Mouse (Mus musculus) limb, embryonic 14.5 days (tissue): Measurements from ENCODE around the gene Fgf11. TPM values are rescaled to one million over a fixed set of nuclear protein-coding genes. Genes with fewer than 3 reads are reported as not detected.
A peak's percentile ranks its signal among the peaks of the same experiment; 100 is the strongest.

Experiments used
- ATAC-seq: fragments of 200-750 bp; cut with Nextera tagmentation; 2 replicates; pipeline ENCODE4 v1.8.0; 2017; ENCODE audit warnings: low read depth, moderate number of reproducible peaks, moderate TSS enrichment; ENCODE audit not compliant: low FRiP score
- DNase-seq: peaks from one replicate; pipeline ENCODE4 v3.0.0-alpha.2; 2015; ENCODE audit warnings: low spot score
- H3K27ac ChIP-seq: fragments of 300-500 bp; sonication (generic); replicated peaks from 2 replicates; pipeline ENCODE4 v1.5.1; 2014; ENCODE audit warnings: low read depth, mild to moderate bottlenecking, low read length, moderate library complexity, mixed read lengths
- H3K27me3 ChIP-seq: fragments of 300-500 bp; sonication (generic); 2 replicates; pipeline ENCODE4 v1.6.1; 2014; ENCODE audit warnings: low read length, mixed read lengths; ENCODE audit not compliant: control insufficient read depth, insufficient read depth
- H3K36me3 ChIP-seq: fragments of 300-500 bp; sonication (generic); 2 replicates; pipeline ENCODE4 v1.6.1; 2014; ENCODE audit warnings: mild to moderate bottlenecking, low read length, moderate library complexity, mixed read lengths; ENCODE audit not compliant: control insufficient read depth, insufficient read depth
- H3K4me1 ChIP-seq: fragments of 300-500 bp; sonication (generic); 2 replicates; pipeline ENCODE4 v1.6.1; 2014; ENCODE audit warnings: antibody characterized with exemption, low read length, mixed read lengths; ENCODE audit not compliant: control insufficient read depth, insufficient read depth
- H3K4me2 ChIP-seq: fragments of 300-500 bp; sonication (generic); replicated peaks from 2 replicates; pipeline ENCODE4 v1.6.1; 2014; ENCODE audit warnings: low read depth, mild to moderate bottlenecking, low read length, moderate library complexity; ENCODE audit not compliant: severe bottlenecking
- H3K4me3 ChIP-seq: fragments of 300-500 bp; sonication (generic); replicated peaks from 2 replicates; pipeline ENCODE4 v1.5.1; 2014; ENCODE audit warnings: low read length
- H3K9ac ChIP-seq: fragments of 300-500 bp; sonication (generic); 2 replicates; pipeline ENCODE4 v1.6.1; 2014; ENCODE audit warnings: mild to moderate bottlenecking, low read depth, low read length, moderate library complexity; ENCODE audit not compliant: severe bottlenecking
- H3K9me3 ChIP-seq: fragments of 300-500 bp; sonication (generic); 2 replicates; pipeline ENCODE4 v1.6.1; 2016; ENCODE audit warnings: low read length; ENCODE audit not compliant: control insufficient read depth
- POLR2A ChIP-seq: fragments of 200-500 bp; IDR thresholded peaks from 2 replicates; pipeline ENCODE4 v1.8.0; 2012; ENCODE audit warnings: inconsistent platforms, mild to moderate bottlenecking, moderate library complexity, borderline replicate concordance; ENCODE audit not compliant: insufficient read depth, insufficient read length; ENCODE audit errors: extremely low read depth
- WGBS: fragments of 180-500 bp; shearing (Covaris S2); extraction: QIAGEN DNeasy Blood & Tissue Kit; methylation state at CpG from one replicate; pipeline ENCODE4 v1.1.7; 2014; 5-methylcytosine and 5-hydroxymethylcytosine counted together
- polyA plus RNA-seq, 2 experiments: library from polyadenylated mRNA; depleted of rRNA in 1 of 2; stranded (reverse) in 1 of 2; unstranded in 1 of 2; fragments of >200 nt; fragmentation: Nextera tagmentation in 1 of 2; extraction: Ambion mirVana in 1 of 2; gene quantifications; 2 replicates each; pipeline versions ENCODE4 v1.2.1 to v1.2.3; 2012 to 2014

Fgf11 gene
- polyA plus RNA-seq, 2 experiments: 2.2 to 17.2 TPM

DNA sequence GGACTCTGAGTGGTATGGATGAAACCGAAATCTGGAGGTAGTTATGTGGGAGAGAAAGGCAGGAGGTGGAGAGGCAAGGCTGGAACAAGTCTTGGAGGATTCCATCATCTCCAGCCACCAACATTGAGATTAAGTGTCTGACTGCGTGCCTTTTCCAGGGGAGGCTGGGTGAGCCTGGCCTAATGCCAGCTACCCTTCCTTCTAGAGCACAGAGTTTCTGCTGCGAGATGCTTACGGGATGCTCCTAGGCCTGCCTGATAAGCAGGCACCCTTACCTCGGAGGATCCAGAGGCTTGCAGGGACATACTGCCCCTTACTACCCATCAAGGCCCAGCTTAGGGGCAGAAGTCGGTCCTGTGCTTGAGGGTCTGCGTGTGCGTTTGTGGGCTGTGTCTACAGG is 31.9 kb upstream of the Fgf11 start:
- 61% methylated on average over 8 of the region's 8 CpGs for WGBS
- DNase-seq: no peak
- H3K9me3 ChIP-seq: no peaks in the 10 kb centered on the region
- TF ChIP-seq POLR2A: no peak
- H3K27ac ChIP-seq: no peak overlapping the region
- no peak for ATAC-seq
- H3K4me2 ChIP-seq: peak overlapping the region; percentile 95
- peaks cover 30% of the 10 kb centered on the region for H3K4me1 ChIP-seq
- H3K36me3 ChIP-seq: peaks cover 37% of the 10 kb centered on the region
- peak overlapping the region; percentile 68 for H3K9ac ChIP-seq
- peaks cover 5% of the 10 kb centered on the region; the same call in 1 of the 2 replicates for H3K27me3 ChIP-seq
- peak overlapping the region; percentile 73 for H3K4me3 ChIP-seq

DNA sequence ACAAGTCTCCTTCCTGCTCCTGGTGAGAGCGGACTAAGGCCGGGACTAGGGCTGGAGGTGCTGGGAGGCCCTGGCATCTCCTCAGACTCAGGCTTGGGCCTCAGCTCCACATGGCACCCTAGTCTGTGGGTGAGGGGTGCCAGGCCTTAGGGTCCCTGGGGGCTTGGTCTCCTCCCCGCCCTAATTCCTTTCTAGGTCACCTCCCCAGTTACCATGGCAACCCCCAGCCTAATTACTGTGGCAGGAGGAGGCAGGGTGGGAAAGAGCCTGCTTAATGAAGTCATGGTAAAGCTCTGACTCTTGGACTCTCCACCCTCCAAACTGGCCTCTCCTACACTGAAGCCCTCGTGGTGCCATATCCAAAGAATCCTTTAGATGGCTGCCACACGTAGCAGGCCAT is 27.2 kb upstream of the Fgf11 start:
- Histone ChIP-seq H3K27me3 (peaks cover 4% of the 10 kb centered on the region; the same call in 1 of the 2 replicates), H3K9ac (no peak overlapping the region; the same call in 1 of the 2 replicates), H3K36me3 (peaks cover 79% of the 10 kb centered on the region), H3K27ac (no peak overlapping the region), H3K4me2 (no peak overlapping the region), H3K9me3 (no peaks in the 10 kb centered on the region), H3K4me1 (peaks cover 5% of the 10 kb centered on the region), H3K4me3 (no peak overlapping the region)
- 56% methylated on average over 5 of the region's 5 CpGs for WGBS
- DNase-seq (no peak), ATAC-seq (no peak)
- TF ChIP-seq POLR2A: no peak

DNA sequence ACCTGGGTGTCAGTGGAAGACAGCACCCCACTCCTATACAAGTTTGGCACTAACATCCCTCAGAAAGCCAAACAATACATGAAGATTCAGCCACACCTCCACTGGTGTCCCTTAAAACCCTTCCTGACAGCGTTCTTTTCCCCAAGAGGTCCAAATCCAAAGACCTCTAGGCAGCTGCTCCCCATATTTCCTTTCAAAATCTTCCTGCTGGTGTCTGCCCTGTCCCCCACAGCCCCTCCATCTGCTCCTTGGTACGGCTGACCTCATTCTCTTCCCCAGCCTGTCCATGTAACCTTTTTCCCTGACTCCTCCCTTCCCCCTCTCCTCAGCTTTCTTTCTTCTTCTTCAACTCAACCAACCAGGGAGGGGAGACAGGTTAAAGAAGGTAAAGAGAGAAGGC is 21.8 kb upstream of the Fgf11 start:
- ATAC-seq: no peak
- no peak overlapping the region for H3K4me2 ChIP-seq
- no peak overlapping the region for H3K27ac ChIP-seq
- H3K9ac ChIP-seq: no peak overlapping the region
- DNase-seq: no peak
- peaks cover 42% of the 10 kb centered on the region for H3K36me3 ChIP-seq
- TF ChIP-seq POLR2A: no peak
- no peaks in the 10 kb centered on the region for H3K27me3 ChIP-seq
- H3K4me3 ChIP-seq: no peak overlapping the region
- no peaks in the 10 kb centered on the region for H3K4me1 ChIP-seq
- no peaks in the 10 kb centered on the region for H3K9me3 ChIP-seq
- 73% methylated on average over 2 of the region's 2 CpGs for WGBS

DNA sequence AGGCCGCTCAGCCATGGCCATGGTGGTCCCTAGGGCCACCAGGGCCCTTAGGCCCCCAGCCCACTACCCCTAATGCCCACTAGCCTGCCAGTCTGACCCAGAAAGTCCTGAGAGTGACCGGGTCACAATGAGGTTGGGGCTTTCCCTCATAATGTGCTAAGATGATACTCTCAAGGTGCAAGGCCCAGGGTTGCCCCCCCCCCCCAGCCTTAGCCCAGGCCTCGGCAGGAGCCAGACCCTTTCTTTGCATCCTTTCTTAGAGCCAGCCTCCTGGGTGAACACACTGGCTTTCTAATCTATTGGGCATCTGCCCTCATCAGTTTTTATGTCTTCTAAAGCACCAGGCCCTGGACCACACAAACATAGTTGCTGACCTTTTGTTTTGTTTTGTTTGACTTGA is 20.4 kb upstream of the Fgf11 start, which contains the start of gene Spem1:
Gene Spem1, minus strand, starts transcription at position 101 of the 400 bp plus-strand sequence.
- H3K27ac ChIP-seq: no peak within 1 kb of the TSS
- H3K27me3 ChIP-seq: no peaks in the 10 kb centered on the region
- no peak for TF ChIP-seq POLR2A
- 88% methylated on average over 3 of the region's 3 CpGs for WGBS
- H3K4me1 ChIP-seq: no peaks in the 10 kb centered on the region
- ATAC-seq (no peak), DNase-seq (no peak)
- no peak within 1 kb of the TSS for H3K4me2 ChIP-seq
- H3K36me3 ChIP-seq: peaks cover 28% of the 10 kb centered on the region
- 0 out of 2 replicates have a peak, but pooled peaks cover 8% of the 10 kb centered on the region for H3K9me3 ChIP-seq
- no peak within 1 kb of the TSS for H3K4me3 ChIP-seq
- no peak within 1 kb of the TSS for H3K9ac ChIP-seq

DNA sequence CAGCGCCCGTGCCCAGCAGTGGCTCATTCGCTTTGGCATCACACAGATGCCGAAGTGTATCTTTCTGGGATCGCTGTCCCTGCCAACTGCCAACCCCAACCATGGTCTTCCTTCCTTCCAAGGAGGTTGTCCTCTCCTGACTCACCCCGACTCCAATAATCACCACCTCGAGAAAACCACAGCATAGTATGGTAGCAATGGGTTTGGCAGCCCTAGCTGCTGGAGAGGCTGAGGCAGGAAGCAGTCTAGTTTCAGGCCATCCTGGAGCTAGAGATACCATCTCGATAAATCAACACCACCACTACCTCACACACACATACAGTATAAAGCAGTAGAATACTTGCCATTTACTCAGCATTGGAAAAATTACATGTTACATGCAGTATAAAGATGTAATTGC is 17.2 kb upstream of the Fgf11 start:
- Histone ChIP-seq H3K4me1 (no peaks in the 10 kb centered on the region), H3K9ac (no peak overlapping the region), H3K36me3 (no peaks in the 10 kb centered on the region), H3K4me2 (no peak overlapping the region), H3K27ac (no peak overlapping the region), H3K9me3 (0 out of 2 replicates have a peak, but pooled peaks cover 8% of the 10 kb centered on the region), H3K27me3 (no peaks in the 10 kb centered on the region), H3K4me3 (no peak overlapping the region)
- ATAC-seq (no peak), DNase-seq (no peak)
- TF ChIP-seq POLR2A: no peak
- WGBS: 97% methylated on average over 8 of the region's 8 CpGs

DNA sequence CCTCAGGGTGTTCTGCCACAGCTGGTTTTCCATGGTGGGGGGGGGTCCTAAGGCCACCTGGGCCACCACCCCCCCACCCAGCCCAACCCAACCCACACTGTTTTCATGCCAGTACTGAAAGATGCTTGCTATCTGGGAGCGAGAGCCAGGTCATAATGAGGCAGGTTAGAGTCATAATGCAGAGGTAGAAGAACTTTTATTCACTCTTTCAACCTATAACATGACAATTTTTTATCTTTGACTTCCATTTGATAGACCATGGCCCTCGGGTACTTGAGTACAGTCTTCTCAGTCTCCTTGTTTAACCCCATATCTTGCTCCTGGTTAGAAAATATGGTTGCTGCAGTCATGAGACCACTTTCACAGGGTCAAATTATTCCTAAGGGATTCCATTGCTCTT is 16.7 kb upstream of the Fgf11 start, which contains the start of gene Spem2:
Gene Spem2, minus strand, starts transcription at position 101 of the 400 bp plus-strand sequence.
- DNase-seq (no peak), ATAC-seq (no peak)
- WGBS: 86% methylated on average over 2 of the region's 2 CpGs
- TF ChIP-seq POLR2A: no peak
- Histone ChIP-seq H3K4me3 (no peak within 1 kb of the TSS), H3K9me3 (0 out of 2 replicates have a peak, but pooled peaks cover 8% of the 10 kb centered on the region), H3K27me3 (no peaks in the 10 kb centered on the region), H3K36me3 (no peaks in the 10 kb centered on the region), H3K4me1 (no peaks in the 10 kb centered on the region), H3K4me2 (no peak within 1 kb of the TSS), H3K27ac (no peak within 1 kb of the TSS), H3K9ac (no peak within 1 kb of the TSS)
